Mouse (Mus musculus) CH12.LX (cell line): ENCODE data around the gene Oprm1.

Source experiments
- CTCF ChIP-seq, 2 experiments: IDR thresholded peaks in 1 of 2; conservative IDR thresholded peaks in 1 of 2; 2 replicates each; pipeline ENCODE4 v1.5.1; 2011 to 2012; ENCODE audit warnings: low read depth in 2 of 2, low read length in 2 of 2, improper control_type of control experiment in 1 of 2, inconsistent platforms in 1 of 2, mild to moderate bottlenecking in 1 of 2, moderate library complexity in 1 of 2
- EP300 ChIP-seq: IDR thresholded peaks from 2 replicates; pipeline ENCODE4 v1.6.1; 2011; ENCODE audit warnings: low read length, improper control_type of control experiment
- POLR2A ChIP-seq: IDR thresholded peaks from 2 replicates; pipeline ENCODE4 v1.6.1; 2011; ENCODE audit warnings: low read depth, mild to moderate bottlenecking, improper control_type of control experiment, low read length
- RCOR1 ChIP-seq: conservative IDR thresholded peaks from 2 replicates; pipeline ENCODE4 v1.6.1; 2012; ENCODE audit warnings: low read depth, mild to moderate bottlenecking, inconsistent platforms, low read length, improper control_type of control experiment
- TBP ChIP-seq: conservative IDR thresholded peaks from 2 replicates; pipeline ENCODE4 v1.6.1; 2011; ENCODE audit warnings: low read depth, low read length, improper control_type of control experiment
- ZNF384 ChIP-seq: IDR thresholded peaks from 2 replicates; pipeline ENCODE4 v1.6.1; 2012; ENCODE audit warnings: low read depth, low read length, improper control_type of control experiment, inconsistent platforms

DNA sequence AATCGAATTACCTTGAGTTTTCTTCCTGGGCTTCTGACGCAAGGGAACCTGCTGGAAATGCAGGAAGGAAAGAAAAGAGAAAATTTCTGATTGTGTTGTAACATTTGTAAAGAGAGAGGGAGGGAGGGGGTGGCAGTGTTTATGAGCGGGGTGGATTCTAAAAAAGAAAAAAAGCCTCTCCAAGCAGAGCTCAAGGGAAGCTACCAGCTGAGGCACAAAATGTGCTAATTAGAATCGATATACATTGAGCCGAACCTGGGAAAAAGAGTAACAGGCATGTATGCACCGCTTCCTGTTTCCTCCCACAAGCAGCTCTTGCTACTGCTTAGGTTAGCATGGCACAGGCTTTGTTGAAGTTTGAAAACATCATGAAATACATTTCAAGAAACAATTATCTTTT lies 221.9 kb downstream of the Oprm1 start:
- no peak for TF ChIP-seq CTCF (conservative IDR thresholded peaks at IDR 0.05 in 1 of 2, IDR thresholded peaks at IDR 0.05 in 1 of 2; ENCODE audit: low read depth in 2 of 2, low read length in 2 of 2)
- no peak for TF ChIP-seq POLR2A
- TF ChIP-seq RCOR1, result no peak
- no peak for TF ChIP-seq TBP
- TF ChIP-seq ZNF384, result no peak
- TF ChIP-seq EP300, result no peak
